Mouse (Mus musculus): ENCODE data around the gene Nkrf. TPM values are rescaled to one million over a fixed set of nuclear protein-coding genes. Genes with fewer than 3 reads are reported as not detected.

Nkrf gene
- polyA plus RNA-seq (2014; fragmentation: Nextera tagmentation; extraction: Ambion mirVana), result 2.8 and 3.7 TPM in 2 replicates

- H3K4me3 ChIP-seq (ENCODE audit: low read length), result peak within 1 kb of the TSS; percentile 53
- peak within 1 kb of the TSS; percentile 69 for H3K4me2 ChIP-seq (replicated peaks; ENCODE audit: low read depth, low read length)
- WGBS, result 23% methylated on average over 42 of the region's 47 CpGs
- no peaks in the 10 kb centered on the region for H3K27me3 ChIP-seq (ENCODE audit: control insufficient read depth, insufficient read depth, low read length)
- peak; percentile 58 for ATAC-seq (ENCODE audit: low FRiP score, low TSS enrichment)
- H3K36me3 ChIP-seq (ENCODE audit: control insufficient read depth, insufficient read depth, low read length), result no peaks in the 10 kb centered on the region
- peak within 1 kb of the TSS; percentile 67; the same call in 1 of the 2 replicates for H3K27ac ChIP-seq (ENCODE audit: low read depth, low read length)
- no peaks in the 10 kb centered on the region for H3K4me1 ChIP-seq (ENCODE audit: control insufficient read depth, insufficient read depth, low read length)
- no peaks in the 10 kb centered on the region for H3K9me3 ChIP-seq (ENCODE audit: control insufficient read depth, low read length)
- H3K9ac ChIP-seq (ENCODE audit: low read depth, low read length), result peak within 1 kb of the TSS; percentile 73
Observed at GRCm38 (mm10) chrX:36902321-36903114, at the start of gene Nkrf. Gene Nkrf (minus strand): TSS chrX:36902899.

GRCm38 (mm10) chrX:36941106-36941505 lies 38.4 kb upstream of the Nkrf start:
- H3K36me3 ChIP-seq (ENCODE audit: control insufficient read depth, insufficient read depth, low read length), result no peaks in the 10 kb centered on the region; the same call in 1 of the 2 replicates
- no peaks in the 10 kb centered on the region for H3K4me1 ChIP-seq (ENCODE audit: control insufficient read depth, insufficient read depth, low read length)
- H3K27ac ChIP-seq (ENCODE audit: low read depth, low read length), result no peak overlapping the region
- H3K27me3 ChIP-seq (ENCODE audit: control insufficient read depth, insufficient read depth, low read length), result no peaks in the 10 kb centered on the region
- no peak overlapping the region for H3K4me2 ChIP-seq (replicated peaks; ENCODE audit: low read depth, low read length)
- no peak overlapping the region for H3K9ac ChIP-seq (ENCODE audit: low read depth, low read length)
- WGBS, result 83% methylated on average over 3 of the region's 3 CpGs
- no peaks in the 10 kb centered on the region for H3K9me3 ChIP-seq (ENCODE audit: control insufficient read depth, low read length)
- no peak overlapping the region for H3K4me3 ChIP-seq (ENCODE audit: low read length)
- no peak for ATAC-seq (ENCODE audit: low FRiP score, low TSS enrichment)

GRCm38 (mm10) chrX:36939806-36940413 lies 37.2 kb upstream of the Nkrf start:
- no peaks in the 10 kb centered on the region for H3K9me3 ChIP-seq (ENCODE audit: control insufficient read depth, low read length)
- no peaks in the 10 kb centered on the region for H3K4me1 ChIP-seq (ENCODE audit: control insufficient read depth, insufficient read depth, low read length)
- WGBS, result 80% methylated on average over 4 of the region's 4 CpGs
- H3K27ac ChIP-seq (ENCODE audit: low read depth, low read length), result no peak overlapping the region
- no peak overlapping the region for H3K4me3 ChIP-seq (ENCODE audit: low read length)
- H3K27me3 ChIP-seq (ENCODE audit: control insufficient read depth, insufficient read depth, low read length), result no peaks in the 10 kb centered on the region
- no peak overlapping the region for H3K9ac ChIP-seq (ENCODE audit: low read depth, low read length)
- H3K4me2 ChIP-seq (replicated peaks; ENCODE audit: low read depth, low read length), result no peak overlapping the region
- ATAC-seq (ENCODE audit: low FRiP score, low TSS enrichment), result no peak
- H3K36me3 ChIP-seq (ENCODE audit: control insufficient read depth, insufficient read depth, low read length), result no peaks in the 10 kb centered on the region; the same call in 1 of the 2 replicates

GRCm38 (mm10) chrX:36935326-36935966 lies 32.7 kb upstream of the Nkrf start:
- Histone ChIP-seq H3K4me1 (ENCODE audit: control insufficient read depth, insufficient read depth, low read length) (no peaks in the 10 kb centered on the region), H3K4me2 (replicated peaks; ENCODE audit: low read depth, low read length) (no peak overlapping the region), H3K4me3 (ENCODE audit: low read length) (no peak overlapping the region), H3K27me3 (ENCODE audit: control insufficient read depth, insufficient read depth, low read length) (no peaks in the 10 kb centered on the region), H3K9ac (ENCODE audit: low read depth, low read length) (no peak overlapping the region), H3K36me3 (ENCODE audit: control insufficient read depth, insufficient read depth, low read length) (no peaks in the 10 kb centered on the region), H3K27ac (ENCODE audit: low read depth, low read length) (no peak overlapping the region), H3K9me3 (ENCODE audit: control insufficient read depth, low read length) (no peaks in the 10 kb centered on the region)
- WGBS, result 45% methylated on average over 7 of the region's 7 CpGs
- peak; percentile 80; the same call in 1 of the 2 replicates for ATAC-seq (ENCODE audit: low FRiP score, low TSS enrichment)

GRCm38 (mm10) chrX:36930574-36930973 lies 27.9 kb upstream of the Nkrf start:
- ATAC-seq (ENCODE audit: low FRiP score, low TSS enrichment), result no peak
- 49% methylated on average over 1 of the region's 1 CpGs for WGBS
- Histone ChIP-seq H3K9ac (ENCODE audit: low read depth, low read length) (no peak overlapping the region), H3K27ac (ENCODE audit: low read depth, low read length) (no peak overlapping the region), H3K9me3 (ENCODE audit: control insufficient read depth, low read length) (no peaks in the 10 kb centered on the region), H3K4me1 (ENCODE audit: control insufficient read depth, insufficient read depth, low read length) (no peaks in the 10 kb centered on the region), H3K36me3 (ENCODE audit: control insufficient read depth, insufficient read depth, low read length) (no peaks in the 10 kb centered on the region), H3K27me3 (ENCODE audit: control insufficient read depth, insufficient read depth, low read length) (no peaks in the 10 kb centered on the region), H3K4me2 (replicated peaks; ENCODE audit: low read depth, low read length) (no peak overlapping the region), H3K4me3 (ENCODE audit: low read length) (no peak overlapping the region)

GRCm38 (mm10) chrX:36929694-36930093 lies 27.0 kb upstream of the Nkrf start:
- no peak for ATAC-seq (ENCODE audit: low FRiP score, low TSS enrichment)
- H3K4me1 ChIP-seq (ENCODE audit: control insufficient read depth, insufficient read depth, low read length), result no peaks in the 10 kb centered on the region
- no peak overlapping the region for H3K9ac ChIP-seq (ENCODE audit: low read depth, low read length)
- H3K4me3 ChIP-seq (ENCODE audit: low read length), result no peak overlapping the region
- no peaks in the 10 kb centered on the region for H3K27me3 ChIP-seq (ENCODE audit: control insufficient read depth, insufficient read depth, low read length)
- no peaks in the 10 kb centered on the region for H3K9me3 ChIP-seq (ENCODE audit: control insufficient read depth, low read length)
- WGBS, result 71% methylated on average over 4 of the region's 4 CpGs
- no peak overlapping the region for H3K27ac ChIP-seq (ENCODE audit: low read depth, low read length)
- no peaks in the 10 kb centered on the region for H3K36me3 ChIP-seq (ENCODE audit: control insufficient read depth, insufficient read depth, low read length)
- H3K4me2 ChIP-seq (replicated peaks; ENCODE audit: low read depth, low read length), result no peak overlapping the region

- Histone ChIP-seq H3K36me3 (ENCODE audit: control insufficient read depth, insufficient read depth, low read length) (no peaks in the 10 kb centered on the region), H3K9ac (ENCODE audit: low read depth, low read length) (no peak overlapping the region), H3K4me3 (ENCODE audit: low read length) (no peak overlapping the region), H3K27ac (ENCODE audit: low read depth, low read length) (no peak overlapping the region), H3K9me3 (ENCODE audit: control insufficient read depth, low read length) (no peaks in the 10 kb centered on the region), H3K27me3 (ENCODE audit: control insufficient read depth, insufficient read depth, low read length) (no peaks in the 10 kb centered on the region), H3K4me2 (replicated peaks; ENCODE audit: low read depth, low read length) (no peak overlapping the region), H3K4me1 (ENCODE audit: control insufficient read depth, insufficient read depth, low read length) (no peaks in the 10 kb centered on the region)
- 69% methylated on average over 4 of the region's 4 CpGs for WGBS
- ATAC-seq (ENCODE audit: low FRiP score, low TSS enrichment), result no peak
Observed at GRCm38 (mm10) chrX:36928791-36929190, 26.1 kb upstream of the Nkrf start.

- no peaks in the 10 kb centered on the region for H3K9me3 ChIP-seq (ENCODE audit: control insufficient read depth, low read length)
- H3K36me3 ChIP-seq (ENCODE audit: control insufficient read depth, insufficient read depth, low read length), result no peaks in the 10 kb centered on the region
- ATAC-seq (ENCODE audit: low FRiP score, low TSS enrichment), result no peak
- no peak overlapping the region for H3K4me3 ChIP-seq (ENCODE audit: low read length)
- no peaks in the 10 kb centered on the region for H3K27me3 ChIP-seq (ENCODE audit: control insufficient read depth, insufficient read depth, low read length)
- H3K4me2 ChIP-seq (replicated peaks; ENCODE audit: low read depth, low read length), result no peak overlapping the region
- 89% methylated on average over 4 of the region's 4 CpGs for WGBS
- no peak overlapping the region for H3K27ac ChIP-seq (ENCODE audit: low read depth, low read length)
- H3K4me1 ChIP-seq (ENCODE audit: control insufficient read depth, insufficient read depth, low read length), result no peaks in the 10 kb centered on the region
- no peak overlapping the region for H3K9ac ChIP-seq (ENCODE audit: low read depth, low read length)
Observed at GRCm38 (mm10) chrX:36921346-36921745, 18.6 kb upstream of the Nkrf start.

- 91% methylated on average over 1 of the region's 1 CpGs for WGBS
- H3K9me3 ChIP-seq (ENCODE audit: control insufficient read depth, low read length), result no peaks in the 10 kb centered on the region
- ATAC-seq (ENCODE audit: low FRiP score, low TSS enrichment), result no peak
Observed at GRCm38 (mm10) chrX:36917749-36918148, 15.1 kb upstream of the Nkrf start.

More at GRCm38 (mm10) chrX:36917749-36918148, 15.1 kb upstream of the Nkrf start:
- Histone ChIP-seq H3K27me3 (ENCODE audit: control insufficient read depth, insufficient read depth, low read length) (no peaks in the 10 kb centered on the region), H3K9ac (ENCODE audit: low read depth, low read length) (no peak overlapping the region), H3K4me3 (ENCODE audit: low read length) (no peak overlapping the region), H3K27ac (ENCODE audit: low read depth, low read length) (no peak overlapping the region), H3K4me1 (ENCODE audit: control insufficient read depth, insufficient read depth, low read length) (no peaks in the 10 kb centered on the region), H3K4me2 (replicated peaks; ENCODE audit: low read depth, low read length) (no peak overlapping the region), H3K36me3 (ENCODE audit: control insufficient read depth, insufficient read depth, low read length) (no peaks in the 10 kb centered on the region)

Measured in kidney, embryonic 14.5 days (tissue).